Mouse (Mus musculus) A20 (cell line): ENCODE results near the gene Tmem178.
A peak's percentile ranks its signal among the peaks of the same experiment; 100 is the strongest.

ENCODE experiments used
- DNase-seq: peaks from one replicate; pipeline ENCODE4 v3.0.0-alpha.2; 2011; ENCODE audit warnings: low read depth, low spot score

The Tmem178 gene

DNA sequence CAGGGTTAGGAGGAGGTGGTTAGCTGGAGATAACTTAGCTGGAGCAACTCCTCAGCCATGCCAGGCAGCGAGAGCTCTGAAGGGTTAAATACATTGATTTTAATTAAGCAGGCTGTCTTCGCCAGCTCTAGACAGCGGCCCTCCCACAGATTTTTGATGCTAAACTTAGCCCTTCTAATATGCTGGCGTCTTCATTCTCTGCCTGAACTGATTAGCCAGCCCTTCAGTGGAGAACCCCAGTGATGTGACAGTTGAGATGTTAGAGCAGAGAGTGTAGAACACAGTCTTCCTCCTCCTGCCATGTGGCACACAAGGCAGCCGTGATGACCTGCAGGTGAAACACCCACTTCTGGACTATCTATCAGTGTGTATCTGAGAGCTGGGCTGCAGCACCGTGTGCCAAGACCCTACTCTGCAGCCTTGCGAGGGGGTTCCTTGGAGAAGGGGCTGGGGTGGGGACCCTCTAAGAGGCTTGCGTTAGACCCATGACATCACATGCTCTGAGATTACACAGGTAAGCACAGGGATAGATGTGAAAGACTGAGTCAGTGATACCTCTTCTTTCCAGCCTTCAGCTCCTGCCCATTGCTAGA, 47.2 kb downstream of the Tmem178 start:
- no peak for DNase-seq

DNA sequence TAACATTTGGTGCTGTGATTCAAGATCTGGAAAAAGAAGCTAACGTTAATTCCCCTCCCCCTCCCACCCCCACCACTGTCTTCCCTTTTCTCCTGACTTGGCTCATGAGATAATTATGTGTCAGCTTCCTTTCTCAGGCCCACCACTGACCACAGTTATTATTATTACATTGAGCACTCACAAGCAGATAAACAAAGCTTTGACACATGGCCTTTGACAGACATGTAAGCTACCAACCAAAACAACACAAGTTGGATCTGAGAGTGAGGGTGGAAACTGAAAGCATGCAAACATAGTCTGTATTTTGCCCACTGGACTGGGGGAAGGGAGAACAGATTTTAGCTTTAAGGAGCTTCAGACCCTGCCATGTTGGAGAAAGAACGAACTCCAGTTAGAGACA, 52.8 kb downstream of the Tmem178 start:
- DNase-seq: no peak

GRCm38 (mm10) chr17:80998958-80999357, 54.5 kb downstream of the Tmem178 start:
- no peak for DNase-seq

- DNase-seq: no peak
Observed at GRCm38 (mm10) chr17:81001010-81001409, 56.6 kb downstream of the Tmem178 start.

GRCm38 (mm10) chr17:81001647-81002046, 57.2 kb downstream of the Tmem178 start:
- DNase-seq: no peak

- no peak for DNase-seq
Observed at GRCm38 (mm10) chr17:81002130-81002529, 57.7 kb downstream of the Tmem178 start.

GRCm38 (mm10) chr17:81004454-81004853, 60.0 kb downstream of the Tmem178 start:
- DNase-seq: no peak

GRCm38 (mm10) chr17:81005292-81005691, 60.9 kb downstream of the Tmem178 start:
- DNase-seq: no peak

DNA sequence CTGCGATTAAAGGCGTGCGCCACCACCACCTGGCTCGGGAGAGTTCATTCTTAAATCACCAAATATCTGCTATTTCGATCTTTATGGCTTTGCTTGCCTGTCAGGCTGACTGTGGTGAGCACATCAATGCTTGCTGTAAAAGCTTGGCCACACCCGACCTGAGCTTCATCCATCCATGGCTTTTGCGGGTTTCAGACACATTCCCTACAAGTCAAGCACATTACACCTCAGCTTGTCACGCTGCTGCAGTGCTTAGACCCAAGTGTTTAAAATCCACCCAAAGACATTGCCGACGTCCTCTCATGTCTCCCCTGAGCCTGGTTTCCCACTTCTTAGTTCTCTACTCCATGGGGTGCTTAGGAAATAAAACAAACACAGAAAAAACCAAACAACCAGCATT, 64.7 kb downstream of the Tmem178 start:
- no peak for DNase-seq

DNA sequence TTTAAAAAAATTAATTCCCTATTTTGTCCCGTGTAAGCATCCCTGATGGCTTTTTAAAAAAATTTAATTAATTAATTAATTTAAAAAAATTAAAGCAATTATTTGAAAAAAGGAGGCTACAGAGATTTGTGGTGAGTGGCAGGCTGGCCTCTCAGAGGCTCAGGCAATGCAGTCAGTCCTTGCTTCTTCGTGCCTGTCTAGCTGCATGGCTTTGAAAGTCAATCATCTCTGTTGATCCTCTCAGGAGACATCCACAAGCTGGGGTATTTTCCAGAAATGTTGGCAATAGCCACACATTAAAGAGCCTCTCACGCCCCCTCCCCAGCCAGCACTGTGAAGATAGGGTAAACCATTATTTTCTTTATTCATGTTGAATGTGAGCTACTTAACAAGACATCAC, 65.8 kb downstream of the Tmem178 start:
- no peak for DNase-seq

GRCm38 (mm10) chr17:81010844-81011685, 66.6 kb downstream of the Tmem178 start:
- no peak for DNase-seq

GRCm38 (mm10) chr17:81015814-81016447, 71.5 kb downstream of the Tmem178 start:
- peak; percentile 55 for DNase-seq

- DNase-seq: no peak
Observed at GRCm38 (mm10) chr17:81017132-81017531, 72.7 kb downstream of the Tmem178 start.

DNA sequence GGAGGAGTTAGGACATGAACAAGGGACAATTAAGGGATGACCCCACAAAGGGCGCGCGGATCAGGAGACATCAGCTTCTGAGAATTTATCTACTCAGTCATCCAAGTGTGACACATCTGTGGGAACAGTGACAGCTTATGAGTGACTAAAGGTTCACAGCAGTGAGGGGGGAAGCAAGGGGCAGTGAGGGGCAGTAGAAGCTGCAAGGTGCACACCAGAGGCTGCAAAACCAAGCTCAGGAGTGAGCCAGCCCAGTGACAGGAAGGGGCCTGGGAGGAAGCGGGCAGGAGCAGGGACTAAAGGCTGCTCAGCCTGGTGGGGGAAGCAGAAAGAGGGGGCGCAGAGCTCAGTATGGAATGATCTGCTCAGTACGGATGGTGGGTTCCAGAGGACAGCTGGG, 82.9 kb downstream of the Tmem178 start:
- no peak for DNase-seq

DNA sequence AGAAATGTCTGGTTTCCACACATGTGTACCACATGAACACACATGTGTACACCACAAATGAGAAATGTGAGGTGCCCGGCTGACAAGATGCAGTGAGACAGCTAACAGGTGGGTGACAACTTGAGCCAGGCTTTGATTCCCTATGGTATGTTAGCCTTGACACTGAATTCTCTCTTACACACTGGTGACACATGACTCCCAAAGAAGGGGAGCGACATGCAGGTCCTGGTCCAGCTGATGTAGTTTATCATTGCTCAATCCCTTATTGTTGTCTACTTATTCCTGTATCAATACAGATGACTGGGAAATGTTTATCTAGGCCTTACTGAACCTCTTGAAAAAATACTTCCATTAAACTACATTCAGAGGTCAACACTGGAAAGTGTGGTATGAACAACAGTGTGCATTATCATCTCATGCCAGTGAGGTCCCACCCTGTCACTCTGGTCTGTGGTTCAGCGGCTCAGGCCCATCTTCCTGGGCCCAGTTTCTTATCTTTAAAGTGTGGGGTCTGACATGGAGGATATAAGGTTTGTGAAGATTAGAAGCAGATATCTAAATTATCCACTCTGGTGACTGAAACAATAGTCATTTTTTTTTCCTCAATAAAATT, 87.5 kb downstream of the Tmem178 start:
- DNase-seq: no peak

GRCm38 (mm10) chr17:81032957-81033356, 88.5 kb downstream of the Tmem178 start:
- no peak for DNase-seq

GRCm38 (mm10) chr17:81035354-81035753, 90.9 kb downstream of the Tmem178 start:
- no peak for DNase-seq

- no peak for DNase-seq
Observed at GRCm38 (mm10) chr17:81038707-81039408, 94.4 kb downstream of the Tmem178 start.

GRCm38 (mm10) chr17:81041662-81042061, 97.2 kb downstream of the Tmem178 start:
- no peak for DNase-seq

- DNase-seq: no peak
Observed at GRCm38 (mm10) chr17:81044356-81044755, 99.9 kb downstream of the Tmem178 start.

DNA sequence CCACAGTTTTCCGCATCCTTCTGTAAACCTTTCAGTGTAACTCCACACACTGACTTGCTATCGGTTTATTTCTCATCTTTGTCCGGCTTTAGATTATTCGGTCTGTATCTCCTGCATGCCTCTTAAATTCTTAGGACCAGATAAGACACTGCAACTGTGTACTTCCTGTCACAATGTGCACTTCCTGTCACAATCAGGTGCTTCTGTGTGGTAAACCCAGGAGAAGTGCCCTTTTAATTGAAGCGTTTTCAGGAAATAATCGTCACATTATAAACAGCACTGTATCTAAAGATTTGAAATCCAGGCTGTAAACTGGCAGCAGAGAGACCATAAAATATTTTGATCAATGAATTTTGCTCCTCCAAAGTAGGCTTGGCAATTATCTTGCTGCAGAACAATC, 100.7 kb downstream of the Tmem178 start:
- no peak for DNase-seq
